Mouse (Mus musculus): ENCODE measurements around the gene Ppp1r9a.

DNA sequence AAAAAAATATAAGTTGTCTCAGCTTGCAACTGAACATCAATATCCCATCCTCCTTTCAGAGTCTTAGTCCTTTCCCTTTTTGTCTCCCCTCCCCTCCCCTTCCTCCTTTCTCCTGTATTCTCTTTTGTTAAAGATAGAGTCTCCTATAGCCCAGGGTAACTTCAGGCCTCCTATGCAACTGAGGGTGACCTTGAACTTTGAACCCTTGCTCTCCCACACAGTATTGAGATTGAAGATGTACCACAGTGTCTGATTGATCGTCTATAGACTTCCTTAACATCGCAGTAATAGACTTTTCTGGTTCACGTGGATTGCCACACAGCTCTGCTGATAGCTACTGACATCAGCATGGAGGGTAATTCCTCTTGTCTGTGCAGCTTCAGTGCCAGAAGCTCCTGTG, 27.6 kb downstream of the Ppp1r9a start:
- TF ChIP-seq EP300 (IDR thresholded peaks at IDR 0.05; ENCODE audit: insufficient read depth, low read depth, low read length) (no peak), CTCF (IDR thresholded peaks at IDR 0.05; ENCODE audit: low read depth, low read length) (no peak), POLR2A (IDR thresholded peaks at IDR 0.05; ENCODE audit: insufficient read depth, low read length) (no peak)

All from ES-Bruce4 (cell line).